Mouse (Mus musculus) heart, embryonic 14.5 days (tissue): ENCODE measurements around the gene Elk4. TPM values are rescaled to one million over a fixed set of nuclear protein-coding genes. Genes with fewer than 3 reads are reported as not detected.
A peak's percentile ranks its signal among the peaks of the same experiment; 100 is the strongest.

Experiments
- ATAC-seq: fragments of 200-750 bp; cut with Nextera tagmentation; 2 replicates; pipeline ENCODE4 v1.8.0; 2017; ENCODE audit warnings: low read depth, moderate TSS enrichment; ENCODE audit not compliant: insufficient number of reproducible peaks, insufficient read depth, low FRiP score
- H3K27ac ChIP-seq, 2 experiments: fragments of 200-500 bp in 1 of 2; fragments of 300-500 bp in 1 of 2; sonication (generic) in 1 of 2; replicated peaks in 1 of 2; 2 replicates each; pipeline ENCODE4 v1.5.1; 2012 to 2014; ENCODE audit warnings: low read depth in 2 of 2, low read length in 2 of 2, control low read depth in 1 of 2, mild to moderate bottlenecking in 1 of 2, mixed read lengths in 1 of 2; ENCODE audit not compliant: control insufficient read depth in 1 of 2, insufficient read depth in 1 of 2
- H3K27me3 ChIP-seq: fragments of 300-500 bp; sonication (generic); 2 replicates; pipeline ENCODE4 v1.6.1; 2014; ENCODE audit warnings: mild to moderate bottlenecking, low read length, control low read depth; ENCODE audit not compliant: control insufficient read depth, insufficient read depth
- H3K36me3 ChIP-seq: fragments of 300-500 bp; sonication (generic); 2 replicates; pipeline ENCODE4 v1.6.1; 2014; ENCODE audit warnings: mild to moderate bottlenecking, control low read depth, low read length, mixed read lengths; ENCODE audit not compliant: control insufficient read depth, insufficient read depth
- H3K4me1 ChIP-seq, 2 experiments: fragments of 200-500 bp in 1 of 2; fragments of 300-500 bp in 1 of 2; sonication (generic) in 1 of 2; 2 replicates each; pipeline ENCODE4 v1.6.1; 2012 to 2014; ENCODE audit warnings: low read length in 2 of 2, control low read depth in 1 of 2, mixed read lengths in 1 of 2; ENCODE audit not compliant: control insufficient read depth in 2 of 2, insufficient read depth in 2 of 2
- H3K4me2 ChIP-seq: fragments of 300-500 bp; sonication (generic); 2 replicates; pipeline ENCODE4 v1.6.1; 2014; ENCODE audit warnings: mild to moderate bottlenecking, low read length
- H3K4me3 ChIP-seq, 2 experiments: fragments of 200-500 bp in 1 of 2; fragments of 300-500 bp in 1 of 2; sonication (generic) in 1 of 2; 2 replicates each; pipeline ENCODE4 v1.5.1; 2012 to 2014; ENCODE audit warnings: low read length in 2 of 2, mild to moderate bottlenecking in 2 of 2, control low read depth in 1 of 2, low read depth in 1 of 2, moderate library complexity in 1 of 2; ENCODE audit not compliant: control insufficient read depth in 1 of 2, insufficient read depth in 1 of 2
- H3K9ac ChIP-seq: fragments of 300-500 bp; sonication (generic); 2 replicates; pipeline ENCODE4 v1.6.1; 2014; ENCODE audit warnings: mild to moderate bottlenecking, low read length
- H3K9me3 ChIP-seq: fragments of 300-500 bp; sonication (generic); 2 replicates; pipeline ENCODE4 v1.6.1; 2016; ENCODE audit warnings: low read length, control low read depth; ENCODE audit not compliant: control insufficient read depth
- WGBS: fragments of 180-500 bp; shearing (Covaris S2); extraction: QIAGEN DNeasy Blood & Tissue Kit; methylation state at CpG from one replicate; pipeline ENCODE4 v1.1.7; 2014; 5-methylcytosine and 5-hydroxymethylcytosine counted together
- polyA plus RNA-seq: library from polyadenylated mRNA; unstranded; fragments of >200 nt; fragmentation: Nextera tagmentation; extraction: Ambion mirVana; gene quantifications from 2 replicates; pipeline ENCODE4 v1.2.1, GENCODE M21; 2014

Gene Elk4
- polyA plus RNA-seq, 1 experiment from 2014 or later = 24.7 TPM

DNA sequence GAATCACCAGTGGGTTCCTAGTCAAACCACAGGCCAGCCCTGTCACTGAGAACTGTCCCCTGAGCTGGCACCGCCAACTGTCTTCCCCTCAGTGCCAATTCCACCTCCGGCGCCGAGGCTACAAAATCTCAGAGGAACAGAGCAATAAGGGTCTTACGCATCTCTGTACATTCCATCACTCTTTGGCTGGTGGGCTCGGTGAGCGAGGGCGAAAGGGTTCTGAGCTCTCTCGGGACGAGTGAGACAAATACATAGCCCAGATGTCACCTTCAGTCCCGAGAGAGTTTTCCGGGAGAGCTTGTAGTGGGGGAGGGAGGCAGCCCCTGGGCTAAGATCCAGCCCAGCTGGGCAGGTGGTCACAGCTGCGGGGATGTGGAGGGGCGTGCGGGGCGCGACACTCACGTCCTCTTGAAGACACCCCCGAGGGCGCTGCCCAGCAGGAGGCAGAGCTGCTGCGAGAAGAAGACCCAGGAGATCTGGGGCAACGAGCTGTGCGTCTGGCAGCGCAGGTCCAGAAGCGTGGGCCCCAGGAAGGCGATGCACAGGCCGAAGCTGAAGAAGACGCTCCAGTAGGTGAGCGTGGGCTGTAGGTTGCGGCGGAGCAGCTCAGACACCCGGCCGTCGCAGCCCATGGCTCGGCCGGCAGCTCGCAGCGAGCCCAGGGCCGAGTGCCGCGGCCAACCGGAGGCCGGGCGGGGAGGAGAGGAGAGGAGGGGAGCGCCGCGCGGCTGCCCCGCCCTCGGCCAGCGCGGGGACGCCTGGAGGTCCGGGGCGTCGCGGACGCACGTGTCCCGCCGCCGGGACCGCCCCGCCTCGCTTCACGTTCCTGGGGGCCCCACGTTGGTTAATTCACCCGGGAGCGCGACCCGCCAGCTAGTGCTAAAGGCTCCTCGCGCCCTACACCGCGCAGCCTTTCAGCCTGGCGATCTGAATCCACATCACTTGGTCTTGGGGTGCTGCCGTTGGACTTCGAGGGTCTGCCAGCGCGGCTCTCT lies 60.2 kb downstream of the Elk4 start, which contains the start of gene Mfsd4a:
TSS of gene Mfsd4a (minus strand) at position 802 of the 995 bp plus-strand sequence.
- Histone ChIP-seq H3K9me3 (no peaks in the 10 kb centered on the region), H3K4me3 (peak within 1 kb of the TSS; percentile 43 to 45), H3K36me3 (no peaks in the 10 kb centered on the region), H3K27me3 (peaks cover 54% of the 10 kb centered on the region), H3K4me2 (peak within 1 kb of the TSS; percentile 81), H3K9ac (peak within 1 kb of the TSS; percentile 35), H3K27ac (no peak within 1 kb of the TSS), H3K4me1 (peaks cover 4 to 5% of the 10 kb centered on the region in 2 experiments; a peak in 2 of 4 replicates)
- peak; percentile 74 for ATAC-seq
- 4% methylated on average over 52 of the region's 80 CpGs for WGBS

DNA sequence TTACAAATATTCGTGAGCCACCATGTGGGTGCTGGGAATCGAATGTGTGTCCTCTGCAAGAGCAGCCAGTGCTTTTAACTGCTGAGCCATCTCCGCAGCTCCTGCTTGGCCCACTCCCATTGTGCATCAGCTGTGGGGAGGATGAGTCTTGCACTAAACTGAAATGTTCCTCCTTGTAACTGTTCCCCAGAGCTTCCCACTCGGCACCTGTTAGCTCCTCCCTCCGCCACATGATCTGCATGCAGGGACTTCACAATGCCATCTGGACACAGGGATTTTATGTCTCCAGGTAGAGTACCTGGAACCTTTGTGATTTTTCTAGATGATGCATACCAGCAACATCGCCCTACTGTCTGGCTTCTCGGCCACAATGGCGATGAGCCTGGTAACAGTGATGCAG lies 62.0 kb downstream of the Elk4 start:
- H3K9me3 ChIP-seq = no peaks in the 10 kb centered on the region
- H3K4me3 ChIP-seq = no peak overlapping the region
- 88% methylated on average over 8 of the region's 8 CpGs for WGBS
- no peak overlapping the region for H3K9ac ChIP-seq
- no peak overlapping the region for H3K27ac ChIP-seq
- no peak overlapping the region for H3K4me2 ChIP-seq
- H3K4me1 ChIP-seq = peaks cover 4 to 5% of the 10 kb centered on the region in 2 experiments; a peak in 2 of 4 replicates
- peaks cover 47% of the 10 kb centered on the region for H3K27me3 ChIP-seq
- H3K36me3 ChIP-seq = no peaks in the 10 kb centered on the region
- no peak for ATAC-seq

DNA sequence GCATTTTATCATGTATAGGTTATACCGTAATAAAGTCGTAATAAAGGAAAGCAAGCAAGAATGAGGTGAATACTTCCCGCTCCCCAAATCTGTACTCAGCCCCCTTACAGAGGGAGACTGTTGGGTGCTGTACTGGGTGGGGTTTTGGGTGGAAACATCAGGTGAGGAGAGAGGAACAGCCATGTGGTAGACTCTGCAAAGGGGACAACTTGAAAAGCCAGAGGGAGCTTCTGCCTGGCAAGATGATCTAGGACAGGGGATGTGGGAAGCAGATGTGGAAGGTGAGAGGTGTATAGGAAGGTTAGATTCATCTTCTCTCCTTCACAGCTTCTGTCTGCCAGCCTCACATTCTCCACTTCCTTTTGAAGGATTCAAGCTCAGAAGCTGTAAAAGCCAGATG lies 63.3 kb downstream of the Elk4 start:
- no peak overlapping the region for H3K4me2 ChIP-seq
- H3K36me3 ChIP-seq = no peaks in the 10 kb centered on the region
- H3K27me3 ChIP-seq = peaks cover 38% of the 10 kb centered on the region
- H3K27ac ChIP-seq = no peak overlapping the region
- WGBS = 82% methylated on average over 3 of the region's 3 CpGs
- H3K9ac ChIP-seq = no peak overlapping the region
- no peak overlapping the region for H3K4me3 ChIP-seq
- H3K4me1 ChIP-seq = peaks cover 4 to 5% of the 10 kb centered on the region in 2 experiments; a peak in 2 of 4 replicates
- H3K9me3 ChIP-seq = no peaks in the 10 kb centered on the region
- no peak for ATAC-seq

DNA sequence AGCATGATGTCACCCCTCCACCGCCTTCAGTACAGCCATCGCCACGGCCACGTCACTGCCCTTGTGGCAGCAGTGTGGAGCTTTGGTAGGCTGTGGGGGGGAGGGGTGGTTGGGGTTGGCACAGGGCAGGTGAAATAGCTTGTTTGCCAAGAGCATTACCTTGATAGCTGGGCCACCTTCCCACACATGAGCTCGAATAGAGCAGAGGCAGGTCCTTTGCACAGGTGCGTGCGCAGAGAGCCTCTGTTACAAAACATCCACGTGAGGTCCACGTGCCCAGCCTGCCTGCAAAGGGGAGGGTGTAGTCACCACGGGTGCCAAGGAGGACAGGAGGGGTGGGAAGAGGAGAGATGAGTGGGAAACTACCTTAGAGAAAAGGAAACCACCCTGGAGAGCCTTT lies 68.2 kb downstream of the Elk4 start:
- H3K4me2 ChIP-seq = no peak overlapping the region
- H3K36me3 ChIP-seq = no peaks in the 10 kb centered on the region
- no peaks in the 10 kb centered on the region for H3K27me3 ChIP-seq
- ATAC-seq = no peak
- no peak overlapping the region for H3K9ac ChIP-seq
- WGBS = 79% methylated on average over 10 of the region's 10 CpGs
- H3K4me1 ChIP-seq = no peaks in the 10 kb centered on the region
- no peak overlapping the region for H3K27ac ChIP-seq
- H3K9me3 ChIP-seq = 0 out of 2 replicates have a peak, but pooled peaks cover 3% of the 10 kb centered on the region
- H3K4me3 ChIP-seq = no peak overlapping the region

DNA sequence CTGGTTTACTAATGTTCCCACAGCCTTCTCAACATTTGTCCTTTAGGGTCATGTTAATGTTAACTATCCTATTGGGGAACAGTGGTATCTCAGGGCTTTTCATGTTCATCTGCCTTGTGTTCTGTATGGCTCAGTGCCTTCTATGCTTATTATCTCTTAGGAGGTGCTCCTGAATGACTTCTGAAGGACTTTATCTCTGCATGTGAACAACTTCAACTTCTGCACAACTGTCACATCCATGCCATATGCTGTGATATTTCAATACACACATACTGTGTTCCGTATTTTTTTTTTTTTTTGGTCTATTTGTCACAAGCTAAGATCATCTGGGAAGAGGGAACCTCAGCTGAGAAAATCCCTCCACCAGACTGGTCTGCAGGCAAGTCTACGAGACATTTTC lies 71.0 kb downstream of the Elk4 start:
- Histone ChIP-seq H3K27me3 (no peaks in the 10 kb centered on the region), H3K4me3 (no peak overlapping the region), H3K9me3 (0 out of 2 replicates have a peak, but pooled peaks cover 8% of the 10 kb centered on the region), H3K36me3 (no peaks in the 10 kb centered on the region), H3K4me1 (no peaks in the 10 kb centered on the region), H3K9ac (no peak overlapping the region), H3K27ac (no peak overlapping the region), H3K4me2 (no peak overlapping the region)
- no peak for ATAC-seq
- WGBS = 80% methylated on average over 2 of the region's 2 CpGs

Other genes with a start within 250 kb of the Elk4 start
- gene Pm20d1, start 210.2 kb upstream of the Elk4 start, polyA plus RNA-seq = 2.1 and 2.2 TPM in 2 replicates
- gene Slc41a1, start 180.1 kb upstream of the Elk4 start, polyA plus RNA-seq = 7.4 and 8.2 TPM in 2 replicates
- gene Rab29, start 140.4 kb upstream of the Elk4 start, polyA plus RNA-seq = 17.8 and 17.9 TPM in 2 replicates
- gene Nucks1, start 97.1 kb upstream of the Elk4 start, polyA plus RNA-seq = 27.4 and 32.4 TPM in 2 replicates
- gene Slc45a3, start 44.6 kb upstream of the Elk4 start, polyA plus RNA-seq = 3.1 and 3.7 TPM in 2 replicates
- gene Mfsd4a, start 60.5 kb downstream of the Elk4 start, polyA plus RNA-seq = 12.6 and 13.3 TPM in 2 replicates
- 2.7 and 2.9 TPM in 2 replicates for gene Cdk18, start 132.1 kb downstream of the Elk4 start, polyA plus RNA-seq
- not detected in 2 replicates for gene Lemd1, start 183.8 kb downstream of the Elk4 start, polyA plus RNA-seq
- gene AC124108.1, start 183.8 kb downstream of the Elk4 start, polyA plus RNA-seq = not detected in 2 replicates
- not detected in 2 replicates for gene Gm10188, start 222.2 kb downstream of the Elk4 start, polyA plus RNA-seq